16 mouse cellular contexts compared by ENCODE assay signal in genomic region chr6:112926011-112926410, GRCm38 (mm10). TPM values are rescaled to one million over a fixed set of nuclear protein-coding genes. Genes with fewer than 3 reads are reported as not detected.
DNase-seq lines count a peak whose midpoint lies in the region; ATAC-seq lines count a peak whose summit lies in the region.
"Had no signal": no experiment of that assay in that cellular context is flagged by ENCODE, and none has a peak within 500 bp of the region (broad histone marks: within the 10 kb centered on the region; RNA-seq: fewer than 3 reads in every experiment).

No protein-coding gene starts in this region.

- no peak overlapping the region for H3K9ac ChIP-seq in hindbrain, embryonic 13.5 days
- H3K9ac ChIP-seq in midbrain, embryonic 13.5 days (replicated peaks), result no peak overlapping the region
- H3K9ac ChIP-seq in midbrain, embryonic 15.5 days, result no peak overlapping the region
- H3K9ac ChIP-seq: heart, embryonic 15.5 days; hindbrain, embryonic 12.5 days had no signal

- no peak overlapping the region for H3K4me3 ChIP-seq in hindbrain, embryonic 13.5 days
- H3K4me3 ChIP-seq in hindbrain, embryonic 10.5 days, result no peak overlapping the region
- H3K4me3 ChIP-seq in midbrain, embryonic 13.5 days (replicated peaks), result no peak overlapping the region
- H3K4me3 ChIP-seq in midbrain, embryonic 15.5 days, result no peak overlapping the region
- H3K4me3 ChIP-seq: heart, embryonic 15.5 days; hindbrain, embryonic 12.5 days had no signal

- WGBS in hindbrain, embryonic 13.5 days, result 86% methylated on average over 5 of the region's 5 CpGs
- 94% methylated on average over 5 of the region's 5 CpGs for WGBS in hindbrain, embryonic 10.5 days
- WGBS in midbrain, embryonic 13.5 days, result 86% methylated on average over 5 of the region's 5 CpGs
- 83% methylated on average over 5 of the region's 5 CpGs for WGBS in midbrain, embryonic 15.5 days

- H3K4me1 ChIP-seq in hindbrain, embryonic 13.5 days (replicated peaks), result peaks cover 87% of the 10 kb centered on the region
- H3K4me1 ChIP-seq in hindbrain, embryonic 10.5 days (replicated peaks), result peaks cover 85% of the 10 kb centered on the region
- peaks cover 93% of the 10 kb centered on the region for H3K4me1 ChIP-seq in midbrain, embryonic 13.5 days (replicated peaks)
- peaks cover 81% of the 10 kb centered on the region for H3K4me1 ChIP-seq in midbrain, embryonic 15.5 days

- no peak for ATAC-seq in hindbrain, embryonic 13.5 days (ENCODE audit: low FRiP score)
- ATAC-seq in midbrain, embryonic 13.5 days, result no peak
- no peak for ATAC-seq in midbrain, embryonic 15.5 days (replicated peaks)

- no peaks in the 10 kb centered on the region for H3K9me3 ChIP-seq in hindbrain, embryonic 13.5 days
- H3K9me3 ChIP-seq in hindbrain, embryonic 10.5 days, result no peaks in the 10 kb centered on the region
- no peaks in the 10 kb centered on the region for H3K9me3 ChIP-seq in midbrain, embryonic 13.5 days
- no peaks in the 10 kb centered on the region for H3K9me3 ChIP-seq in midbrain, embryonic 15.5 days
- H3K9me3 ChIP-seq: heart, embryonic 15.5 days; hindbrain, embryonic 12.5 days had no signal

- H3K36me3 ChIP-seq in hindbrain, embryonic 13.5 days, result peaks cover 6% of the 10 kb centered on the region
- H3K36me3 ChIP-seq in hindbrain, embryonic 10.5 days, result peaks cover 54% of the 10 kb centered on the region
- H3K36me3 ChIP-seq in midbrain, embryonic 13.5 days, result peaks cover 12% of the 10 kb centered on the region
- H3K36me3 ChIP-seq in midbrain, embryonic 15.5 days (replicated peaks), result peaks cover 3% of the 10 kb centered on the region; the same call in 1 of the 2 replicates
- H3K36me3 ChIP-seq: heart, embryonic 15.5 days had no signal

- 0 out of 2 replicates have a peak overlapping the region, but pooled peaks have one; percentile 61 for H3K27ac ChIP-seq in hindbrain, embryonic 13.5 days
- H3K27ac ChIP-seq in hindbrain, embryonic 10.5 days, result no peak overlapping the region
- peak overlapping the region; percentile 31 for H3K27ac ChIP-seq in midbrain, embryonic 13.5 days
- H3K27ac ChIP-seq in midbrain, embryonic 15.5 days, result no peak overlapping the region; the same call in 1 of the 2 replicates
- H3K27ac ChIP-seq: heart, embryonic 15.5 days had no signal

- DNase-seq in adrenal gland, adult 2 months, result peak; percentile 10
- no peak for DNase-seq in adrenal gland, postnatal 14 days
- no peak for DNase-seq in hindbrain, embryonic 10.5 days (ENCODE audit: low spot score)
- peak; percentile 63 for DNase-seq in telencephalon, adult 2 months (ENCODE audit: low read depth, low spot score)
- DNase-seq in kidney, postnatal 25 days, result no peak
- DNase-seq: kidney, adult 18-20 months; kidney, postnatal 14 days; lung, postnatal 36 days; retina, postnatal 1 day; thymus, adult 2 months had no signal

- no peak overlapping the region for H3K4me2 ChIP-seq in hindbrain, embryonic 13.5 days
- H3K4me2 ChIP-seq in midbrain, embryonic 13.5 days (replicated peaks), result no peak overlapping the region
- H3K4me2 ChIP-seq in midbrain, embryonic 15.5 days, result no peak overlapping the region
- H3K4me2 ChIP-seq: heart, embryonic 15.5 days; hindbrain, embryonic 12.5 days had no signal

- H3K27me3 ChIP-seq in hindbrain, embryonic 13.5 days, result no peaks in the 10 kb centered on the region
- no peaks in the 10 kb centered on the region for H3K27me3 ChIP-seq in hindbrain, embryonic 10.5 days (ENCODE audit: insufficient read depth, poor library complexity, severe bottlenecking)
- H3K27me3 ChIP-seq in midbrain, embryonic 13.5 days, result no peaks in the 10 kb centered on the region
- no peaks in the 10 kb centered on the region for H3K27me3 ChIP-seq in midbrain, embryonic 15.5 days (replicated peaks)
- H3K27me3 ChIP-seq: CH12.LX; heart, embryonic 15.5 days; hindbrain, embryonic 12.5 days had no signal

RNA-seq across cellular contexts. Expression of gene Srgap3, which starts 21.1 kb away (rescaled TPM):
- total RNA-seq in adrenal gland, adult 2 months (2021), result 10 to 100 TPM; 14.3 to 21.2 TPM
- 3.2 and 3.7 TPM in 2 replicates for polyA plus RNA-seq in adrenal gland, adult 2 months (2012; rRNA removed)
- 13.0 and 18.7 TPM in 2 replicates for total RNA-seq in adrenal gland, postnatal 14 days (2021)
- polyA plus RNA-seq in hindbrain, embryonic 13.5 days (2015; fragmentation: Nextera tagmentation; extraction: Ambion mirVana), result 37.5 and 42.3 TPM in 2 replicates
- 28.0 and 34.7 TPM in 2 replicates for polyA plus RNA-seq in hindbrain, embryonic 10.5 days (2016; fragmentation: Nextera tagmentation; extraction: Ambion mirVana)
- polyA plus RNA-seq in midbrain, embryonic 13.5 days (2015; fragmentation: Nextera tagmentation; extraction: Ambion mirVana), result 49.8 and 53.5 TPM in 2 replicates
- polyA plus RNA-seq in midbrain, embryonic 15.5 days (2015; fragmentation: Nextera tagmentation; extraction: Ambion mirVana), result 39.7 and 44.6 TPM in 2 replicates

Comparison
In these comparisons a context has a peak if more than half of its experiments do, and no peak if none do; other contexts are left out.
1. DNase-seq: peak in adrenal gland, adult 2 months (single experiment) and telencephalon, adult 2 months (single experiment); none in adrenal gland, postnatal 14 days (single experiment), hindbrain, embryonic 10.5 days (single experiment) and kidney, postnatal 25 days (0 of 2).
2. H3K27ac ChIP-seq: peak in hindbrain, embryonic 13.5 days (single experiment) and midbrain, embryonic 13.5 days (single experiment); none in hindbrain, embryonic 10.5 days (single experiment) and midbrain, embryonic 15.5 days (single experiment).